Mouse (Mus musculus): ENCODE measurements around the gene Got1. TPM values are rescaled to one million over a fixed set of nuclear protein-coding genes. Genes with fewer than 3 reads are reported as not detected.

The Got1 gene
- total RNA-seq, 2 experiments from 2014 or later: 316 to 792 TPM

- H3K27ac ChIP-seq: no peak overlapping the region
- DNase-seq: no peak
- no peak for TF ChIP-seq CTCF (IDR thresholded peaks at IDR 0.05)
- H3K4me3 ChIP-seq: no peak overlapping the region
- intact Hi-C loops (cut with DNase I): no loop called here
These were observed 72.8 kb downstream of the Got1 start for GRCm38 (mm10) chr19:43451563-43451962.

Other genes starting within 250 kb of the Got1 start
- gene Hpse2, start 136.2 kb downstream of the Got1 start, total RNA-seq (2021): not detected
- gene Cnnm1, start 84.2 kb downstream of the Got1 start, total RNA-seq (2021): under 1 TPM in 1 of 2 experiments, not detected in 1; 0.08 TPM
- not detected for gene Nkx2-3, start 87.7 kb upstream of the Got1 start, total RNA-seq (2021)
- 10 to 100 TPM; 21.2 to 28.7 TPM for gene Slc25a28, start 150.3 kb upstream of the Got1 start, total RNA-seq (2021)
- gene Entpd7, start 165.1 kb upstream of the Got1 start, total RNA-seq (2021): 1 to 10 TPM; 1.2 to 1.3 TPM
- gene Cutc, start 228.4 kb upstream of the Got1 start, total RNA-seq (2021): 10 to 100 TPM; 16.5 to 17.6 TPM
- 10 to 100 TPM; 14.9 to 17.8 TPM for gene Cox15, start 228.4 kb upstream of the Got1 start, total RNA-seq (2021)

All from gastrocnemius, adult 2 months (tissue).